Mouse (Mus musculus) thymus, postnatal 0 days (tissue): ENCODE results near the gene Acnat1. TPM values are rescaled to one million over a fixed set of nuclear protein-coding genes. Genes with fewer than 3 reads are reported as not detected.
"Not testable (repeated sequence)": the region's sequence is repeated elsewhere in the genome, so short reads cannot be mapped to it uniquely, and the experiment has no call there.

ENCODE experiments used
- DNase-seq: peaks from one replicate; pipeline ENCODE4 v3.0.0-alpha.2; 2015; ENCODE audit warnings: low spot score
- polyA plus RNA-seq: library from polyadenylated mRNA; unstranded; fragments of >200 nt; fragmentation: Nextera tagmentation; extraction: Ambion mirVana; gene quantifications from 2 replicates; pipeline ENCODE4 v1.2.1, GENCODE M21; 2015

Gene Acnat1
- polyA plus RNA-seq, 1 experiment from 2014 or later: 0.31 TPM

DNA sequence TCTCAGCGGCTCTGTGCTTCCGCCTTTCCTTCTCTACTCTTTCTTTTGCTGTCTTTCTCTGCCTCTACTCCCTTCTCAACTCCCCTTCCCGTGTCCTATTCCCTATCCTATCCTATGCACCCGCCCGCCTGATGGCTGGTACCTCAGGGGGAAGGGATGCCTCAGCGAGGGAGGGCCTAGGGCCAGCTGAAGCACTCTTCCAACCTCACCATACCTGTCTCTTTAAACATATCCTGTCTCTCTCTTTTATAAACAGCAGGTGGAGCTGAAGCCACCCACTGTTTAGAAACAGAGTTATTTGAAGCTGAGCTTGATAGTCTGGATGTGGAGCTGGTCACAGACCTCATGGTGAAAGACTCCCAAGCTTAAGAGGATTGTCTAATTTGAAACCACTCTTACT is 6.4 kb downstream of the Acnat1 start:
- no peak for DNase-seq

DNA sequence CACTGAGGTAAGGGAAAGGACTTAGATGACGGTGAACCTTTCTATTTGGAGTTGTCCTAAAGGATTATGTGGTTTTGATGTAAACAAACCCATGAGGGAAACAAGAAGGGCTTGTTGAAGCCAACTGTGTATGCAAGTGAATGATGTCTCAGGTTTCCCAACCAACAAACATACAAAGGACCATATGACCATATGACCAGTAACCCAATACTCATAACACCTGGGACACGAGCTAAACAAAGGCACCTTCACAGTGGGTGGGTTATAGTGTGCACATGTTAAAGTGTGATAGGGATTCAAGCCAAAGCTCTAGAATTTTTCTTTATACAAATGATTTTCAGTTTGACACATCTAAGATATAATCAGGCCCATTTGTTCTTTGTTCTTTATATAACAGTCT is 17.5 kb downstream of the Acnat1 start:
- DNase-seq: no peak

DNA sequence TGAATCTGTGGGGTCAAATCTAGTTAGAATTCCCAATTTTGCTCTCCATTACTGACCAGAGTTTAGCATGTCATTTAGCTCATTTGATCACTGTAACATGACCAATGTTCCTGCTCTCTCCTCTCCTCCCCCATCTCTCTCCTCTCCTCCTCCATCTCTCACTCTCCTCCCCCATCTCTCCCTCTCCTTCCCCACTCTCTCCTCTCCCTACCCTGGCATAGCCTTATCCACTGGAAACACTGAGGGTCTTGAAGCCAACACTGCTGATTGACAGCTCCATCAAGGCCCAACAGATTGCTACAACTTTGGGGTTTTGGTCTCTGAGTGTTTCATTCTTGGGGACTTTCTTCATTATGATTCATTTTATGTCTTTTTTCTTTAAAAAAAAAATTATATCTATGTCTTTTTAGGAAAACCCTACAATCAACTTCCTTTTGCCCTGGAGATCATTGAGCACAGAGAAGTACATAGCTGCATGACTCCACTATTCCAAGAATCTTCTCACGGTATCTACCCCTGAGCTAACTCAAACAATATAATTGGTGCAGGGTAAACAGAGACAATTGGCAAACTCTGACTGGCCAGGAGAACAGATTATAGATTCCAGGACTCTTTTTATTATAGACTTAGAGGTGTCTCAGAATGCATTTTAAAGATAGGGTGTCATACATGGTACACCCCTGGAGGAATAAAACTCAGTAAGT is 21.7 kb downstream of the Acnat1 start:
- DNase-seq: no peak

DNA sequence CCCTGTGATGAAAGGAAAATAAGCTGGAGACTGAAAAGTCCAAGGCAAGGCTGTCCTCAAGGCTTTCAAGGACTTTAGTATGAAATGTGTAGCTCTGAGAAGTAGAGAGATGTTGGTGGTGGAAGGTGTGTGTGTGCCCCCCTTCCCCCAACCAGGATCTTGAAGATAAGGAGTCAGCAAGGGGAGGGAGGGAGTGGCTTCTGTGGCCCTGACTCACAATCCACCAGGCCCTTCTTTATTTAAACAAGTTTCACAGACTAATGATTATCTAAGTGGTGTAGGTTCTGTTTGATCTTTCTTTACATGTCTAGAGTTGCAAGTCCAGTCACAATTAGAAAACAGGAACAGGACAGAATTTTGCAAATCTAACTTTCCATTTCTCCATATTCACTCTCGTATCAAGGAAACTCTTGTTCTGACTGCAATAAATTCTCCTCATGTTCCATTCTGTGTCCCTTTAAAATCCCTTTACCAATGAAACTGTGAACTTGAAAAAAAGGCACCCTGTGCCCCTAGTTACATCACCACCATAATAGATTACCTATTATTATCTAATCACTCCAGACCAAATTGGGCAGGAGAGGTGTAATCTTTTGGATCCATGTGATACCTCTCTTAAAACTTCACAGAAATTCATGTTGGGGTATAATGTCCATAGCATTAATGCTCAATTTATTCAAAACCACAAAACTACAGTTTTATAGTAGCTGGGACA is 22.4 kb downstream of the Acnat1 start:
- DNase-seq: not testable (repeated sequence)

DNA sequence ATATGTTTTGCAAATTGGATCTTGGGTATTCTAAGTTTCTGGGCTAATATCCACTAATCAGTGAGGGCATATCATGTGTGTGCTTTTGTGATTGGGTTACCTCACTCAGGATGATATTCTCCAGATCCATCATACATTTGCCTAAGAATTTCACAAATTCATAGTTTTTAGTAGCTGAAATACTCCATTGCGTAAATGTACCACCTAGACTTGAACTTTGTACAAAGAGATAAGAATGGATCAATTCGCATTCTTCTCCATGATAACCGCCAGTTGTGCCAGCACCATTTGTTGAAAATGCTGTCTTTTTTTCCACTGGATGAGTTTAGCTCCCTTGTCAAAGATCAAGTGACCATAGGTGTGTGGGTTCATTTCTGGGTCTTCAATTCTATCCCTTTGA is 36.7 kb downstream of the Acnat1 start:
- not testable (repeated sequence) for DNase-seq

DNA sequence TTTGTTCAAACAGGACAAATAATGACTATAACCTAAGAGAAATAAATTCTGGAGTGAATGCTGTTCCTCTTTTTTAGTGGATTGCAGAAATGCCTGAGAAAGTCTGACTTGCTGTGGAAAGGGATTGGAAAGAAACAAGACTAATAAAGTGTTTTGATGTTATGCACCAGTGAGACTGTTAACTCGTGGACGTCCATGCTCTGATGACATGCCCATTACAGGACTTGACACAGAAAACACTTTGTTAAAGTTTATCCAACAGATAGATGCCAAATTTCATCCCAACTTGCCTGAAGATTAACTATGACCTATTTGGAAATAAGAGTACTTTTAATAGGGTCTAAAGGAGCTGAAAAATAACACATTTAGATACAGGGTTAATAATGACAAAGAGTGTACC is 63.6 kb downstream of the Acnat1 start:
- not testable (repeated sequence) for DNase-seq

DNA sequence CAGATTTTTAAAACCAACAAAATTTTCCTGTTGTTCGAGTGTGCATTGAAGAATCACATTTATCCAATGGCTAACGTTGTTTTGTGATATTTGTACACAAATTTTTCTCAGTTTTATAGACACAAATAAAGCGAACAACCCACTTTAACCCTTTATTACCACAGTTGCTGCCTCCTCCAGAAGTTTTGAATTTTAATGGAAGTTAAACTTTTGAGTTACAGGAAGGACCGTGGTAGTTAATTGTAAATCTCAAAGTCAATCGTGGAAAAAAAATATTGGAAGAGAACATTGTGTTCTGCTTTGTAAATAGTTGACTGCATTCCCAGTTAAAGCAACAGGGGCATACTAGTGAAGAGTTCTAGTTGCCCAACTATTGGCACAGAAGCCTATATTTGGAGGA is 65.8 kb downstream of the Acnat1 start, which contains the start of gene Acnat2:
Gene Acnat2, minus strand, starts transcription at position 195 of the 400 bp plus-strand sequence.
- DNase-seq: not testable (repeated sequence)

Other genes with a start within 250 kb of the Acnat1 start
- gene Acnat2, start 65.8 kb downstream of the Acnat1 start, polyA plus RNA-seq: not detected in 2 replicates
- gene Baat, start 32.6 kb upstream of the Acnat1 start, polyA plus RNA-seq: 0.10 TPM in 1 of 2 replicates, not detected in the other
- 48.8 and 49.7 TPM in 2 replicates for gene Mrpl50, start 47.2 kb upstream of the Acnat1 start, polyA plus RNA-seq
- 5.7 and 5.9 TPM in 2 replicates for gene Zfp189, start 47.3 kb upstream of the Acnat1 start, polyA plus RNA-seq
- 0.84 and 1.4 TPM in 2 replicates for gene Aldob, start 75.6 kb upstream of the Acnat1 start, polyA plus RNA-seq
- 4.0 and 4.4 TPM in 2 replicates for gene Tmem246, start 124.0 kb upstream of the Acnat1 start, polyA plus RNA-seq
- 37.5 and 38.6 TPM in 2 replicates for gene Rnf20, start 158.1 kb upstream of the Acnat1 start, polyA plus RNA-seq
- not detected in 2 replicates for gene Ppp3r2, start 208.1 kb upstream of the Acnat1 start, polyA plus RNA-seq